Mouse (Mus musculus): ENCODE results near the gene Kctd20. TPM values are rescaled to one million over a fixed set of nuclear protein-coding genes. Genes with fewer than 3 reads are reported as not detected.
A peak's percentile ranks its signal among the peaks of the same experiment; 100 is the strongest.

Kctd20 gene
- polyA plus RNA-seq (2011; ENCODE audit: insufficient read depth, insufficient read length, low replicate concordance, missing spikeins), result 50.2 and 81.5 TPM in 2 replicates

DNA sequence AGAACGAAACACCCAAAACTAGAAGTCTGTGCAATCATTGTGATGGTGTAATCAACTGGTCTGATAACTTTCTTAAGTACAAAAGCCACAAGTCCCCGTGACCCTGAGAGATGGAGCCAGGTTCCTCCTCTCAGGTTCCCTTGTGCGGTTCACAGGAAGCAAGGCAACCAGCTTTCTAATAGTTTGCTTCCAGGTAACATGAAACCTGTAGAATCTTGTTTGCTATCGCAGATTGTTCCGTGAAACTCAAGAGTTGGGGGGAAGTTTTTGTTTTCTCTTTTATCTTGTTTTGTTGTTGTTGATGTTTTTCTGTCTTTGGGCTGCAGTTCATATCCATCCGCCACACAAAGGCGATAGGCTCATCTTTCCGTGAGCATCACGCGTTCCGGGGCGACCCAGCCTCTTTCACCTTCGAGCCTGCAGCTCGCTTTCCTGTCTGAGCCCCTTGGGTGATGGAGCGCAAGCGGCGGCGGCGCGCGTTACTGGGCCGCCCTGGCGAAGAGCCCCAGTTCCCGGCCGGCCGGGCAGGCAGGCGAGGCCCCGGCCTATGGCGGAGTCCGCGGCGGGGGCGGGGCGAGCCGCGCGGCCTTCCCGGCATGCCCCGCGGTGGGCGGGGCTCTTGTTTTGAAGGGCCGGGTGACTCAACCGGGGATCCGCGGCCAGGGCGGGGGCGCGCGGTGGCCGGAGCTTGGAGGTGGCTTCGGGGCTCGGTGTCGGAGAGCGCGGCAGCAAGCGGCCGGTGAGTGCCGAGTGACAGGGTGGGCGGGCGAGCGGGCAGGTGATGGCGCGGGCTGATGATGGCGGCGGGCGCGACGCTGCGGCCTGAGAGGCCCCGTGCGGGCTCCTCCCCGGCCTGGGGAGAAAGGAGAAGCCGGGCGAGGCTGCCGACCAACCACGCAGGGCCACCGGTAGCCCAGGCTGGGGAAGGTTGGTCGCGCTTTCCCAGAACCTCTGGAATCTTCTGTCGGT, at the start of gene Kctd20:
Gene Kctd20 (plus strand): TSS at position 120 of the 969 bp plus-strand sequence.
- peaks cover 3% of the 10 kb centered on the region; the same call in 1 of the 2 replicates for H3K4me1 ChIP-seq (ENCODE audit: control insufficient read depth, insufficient read depth, low read length)
- peak within 1 kb of the TSS; percentile 100 for H3K27ac ChIP-seq (ENCODE audit: control insufficient read depth, insufficient read depth, low read depth, low read length, poor library complexity)
- under 1% methylated on average over 78 of the region's 80 CpGs for WGBS
- peak within 1 kb of the TSS; percentile 82 for H3K4me3 ChIP-seq (replicated peaks; ENCODE audit: control insufficient read depth, low read depth, low read length)
- TF ChIP-seq CTCF (IDR thresholded peaks at IDR 0.05; ENCODE audit: control insufficient read depth, insufficient read depth, low read length), result no peak
- TF ChIP-seq POLR2A (IDR thresholded peaks at IDR 0.05; ENCODE audit: borderline replicate concordance, control insufficient read depth, low read depth, low read length), result peak; percentile 95

DNA sequence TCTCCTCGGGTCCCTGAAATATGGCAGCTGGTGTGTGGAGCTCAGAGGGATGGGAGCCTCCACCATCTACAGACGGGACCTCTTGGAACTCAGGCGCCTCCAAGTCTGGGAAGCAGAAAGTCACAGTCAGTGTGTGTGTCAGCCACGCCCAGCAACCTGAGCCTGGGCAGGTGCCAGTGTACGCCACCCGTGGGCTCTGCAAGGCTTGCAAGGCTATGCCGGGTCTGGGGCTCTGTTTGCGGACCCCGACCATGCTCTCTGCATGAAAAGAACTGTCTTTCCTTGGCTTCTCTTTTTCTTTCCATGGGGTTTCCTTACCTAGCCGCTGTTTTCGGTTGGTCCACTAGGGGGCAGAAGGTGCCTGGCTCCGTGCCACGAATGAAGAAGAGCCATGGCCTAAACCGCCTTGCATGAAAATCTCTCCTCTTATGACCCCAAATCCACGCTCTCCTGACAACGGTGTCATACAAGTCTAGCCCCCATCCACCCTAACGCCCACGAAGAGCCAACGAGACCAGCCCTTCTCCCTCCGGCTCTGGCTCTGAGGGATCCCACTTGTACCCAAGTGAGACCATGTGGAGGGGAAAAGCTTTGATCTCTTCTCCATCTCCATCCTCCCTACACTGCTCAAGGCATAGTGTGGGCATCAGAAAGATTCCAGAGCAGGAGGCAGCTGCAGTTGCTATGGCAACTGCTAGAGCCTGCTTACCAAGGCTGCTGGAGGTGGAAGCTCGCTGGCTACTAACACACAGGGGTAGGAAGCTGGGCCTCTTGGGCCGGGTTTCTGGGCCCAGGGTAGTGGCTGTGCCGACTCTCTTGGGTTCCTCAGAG, 47.0 kb upstream of the Kctd20 start:
- H3K4me3 ChIP-seq (replicated peaks; ENCODE audit: control insufficient read depth, low read depth, low read length), result no peak overlapping the region
- TF ChIP-seq POLR2A (IDR thresholded peaks at IDR 0.05; ENCODE audit: borderline replicate concordance, control insufficient read depth, low read depth, low read length) (no peak), CTCF (IDR thresholded peaks at IDR 0.05; ENCODE audit: control insufficient read depth, insufficient read depth, low read length) (peak; percentile 91)
- WGBS, result 43% methylated on average over 23 of the region's 23 CpGs
- no peaks in the 10 kb centered on the region; the same call in none of the 2 replicates for H3K4me1 ChIP-seq (ENCODE audit: control insufficient read depth, insufficient read depth, low read length)
- no peak overlapping the region for H3K27ac ChIP-seq (ENCODE audit: control insufficient read depth, insufficient read depth, low read depth, low read length, poor library complexity)

DNA sequence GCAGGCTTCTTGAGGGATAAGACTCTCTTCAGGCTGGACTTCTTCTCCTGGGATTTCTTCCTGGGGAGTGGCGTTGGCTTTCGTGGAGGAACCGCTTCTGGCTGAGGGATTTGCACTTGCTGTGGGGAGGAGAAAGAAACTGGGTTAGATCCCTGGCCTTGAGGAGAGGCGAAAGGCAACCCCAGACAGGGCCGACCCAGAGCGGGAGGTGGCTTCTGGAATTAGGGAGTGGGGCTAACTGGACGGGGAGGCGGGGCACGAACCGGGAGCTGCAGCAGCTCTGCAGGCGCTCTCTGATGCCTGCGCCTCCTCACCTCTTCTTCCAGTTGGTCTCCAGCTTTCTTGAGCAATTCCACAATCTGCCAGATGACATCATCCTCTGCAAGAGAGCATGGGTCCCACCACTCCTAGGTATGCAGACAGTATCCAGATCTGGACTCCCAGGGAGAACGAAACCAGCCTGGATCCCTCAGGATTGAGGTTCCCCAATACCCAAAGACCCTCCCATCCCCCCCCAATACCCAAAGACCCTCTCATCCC, 46.3 kb upstream of the Kctd20 start:
- Histone ChIP-seq H3K27ac (ENCODE audit: control insufficient read depth, insufficient read depth, low read depth, low read length, poor library complexity) (no peak overlapping the region), H3K4me1 (ENCODE audit: control insufficient read depth, insufficient read depth, low read length) (no peaks in the 10 kb centered on the region; the same call in none of the 2 replicates), H3K4me3 (replicated peaks; ENCODE audit: control insufficient read depth, low read depth, low read length) (no peak overlapping the region)
- TF ChIP-seq POLR2A (IDR thresholded peaks at IDR 0.05; ENCODE audit: borderline replicate concordance, control insufficient read depth, low read depth, low read length), result no peak
- TF ChIP-seq CTCF (IDR thresholded peaks at IDR 0.05; ENCODE audit: control insufficient read depth, insufficient read depth, low read length), result no peak
- WGBS, result 89% methylated on average over 13 of the region's 13 CpGs

DNA sequence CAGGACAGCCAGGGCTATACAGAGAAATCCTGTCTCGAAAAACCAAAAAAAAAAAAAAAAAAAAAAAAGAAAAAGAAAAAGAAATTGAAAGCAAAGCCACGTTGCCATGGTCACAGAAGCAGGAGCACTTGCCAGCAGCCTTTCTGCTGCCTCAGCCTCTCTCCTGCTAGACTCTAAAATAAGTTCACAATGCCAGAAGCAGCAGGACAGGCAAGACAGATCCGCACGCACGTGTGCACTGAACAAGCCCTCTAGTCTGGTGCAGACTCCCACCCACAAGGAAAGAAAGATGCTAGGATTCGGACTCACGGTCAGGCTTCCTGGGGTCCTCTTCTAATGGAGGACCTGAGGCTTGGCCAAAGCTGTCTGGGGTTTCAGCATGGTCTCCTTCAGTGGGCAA, 43.8 kb upstream of the Kctd20 start:
- WGBS, result 48% methylated on average over 7 of the region's 7 CpGs
- Histone ChIP-seq H3K4me3 (replicated peaks; ENCODE audit: control insufficient read depth, low read depth, low read length) (no peak overlapping the region), H3K4me1 (ENCODE audit: control insufficient read depth, insufficient read depth, low read length) (no peaks in the 10 kb centered on the region; the same call in none of the 2 replicates), H3K27ac (ENCODE audit: control insufficient read depth, insufficient read depth, low read depth, low read length, poor library complexity) (no peak overlapping the region)
- TF ChIP-seq POLR2A (IDR thresholded peaks at IDR 0.05; ENCODE audit: borderline replicate concordance, control insufficient read depth, low read depth, low read length) (no peak), CTCF (IDR thresholded peaks at IDR 0.05; ENCODE audit: control insufficient read depth, insufficient read depth, low read length) (no peak)

DNA sequence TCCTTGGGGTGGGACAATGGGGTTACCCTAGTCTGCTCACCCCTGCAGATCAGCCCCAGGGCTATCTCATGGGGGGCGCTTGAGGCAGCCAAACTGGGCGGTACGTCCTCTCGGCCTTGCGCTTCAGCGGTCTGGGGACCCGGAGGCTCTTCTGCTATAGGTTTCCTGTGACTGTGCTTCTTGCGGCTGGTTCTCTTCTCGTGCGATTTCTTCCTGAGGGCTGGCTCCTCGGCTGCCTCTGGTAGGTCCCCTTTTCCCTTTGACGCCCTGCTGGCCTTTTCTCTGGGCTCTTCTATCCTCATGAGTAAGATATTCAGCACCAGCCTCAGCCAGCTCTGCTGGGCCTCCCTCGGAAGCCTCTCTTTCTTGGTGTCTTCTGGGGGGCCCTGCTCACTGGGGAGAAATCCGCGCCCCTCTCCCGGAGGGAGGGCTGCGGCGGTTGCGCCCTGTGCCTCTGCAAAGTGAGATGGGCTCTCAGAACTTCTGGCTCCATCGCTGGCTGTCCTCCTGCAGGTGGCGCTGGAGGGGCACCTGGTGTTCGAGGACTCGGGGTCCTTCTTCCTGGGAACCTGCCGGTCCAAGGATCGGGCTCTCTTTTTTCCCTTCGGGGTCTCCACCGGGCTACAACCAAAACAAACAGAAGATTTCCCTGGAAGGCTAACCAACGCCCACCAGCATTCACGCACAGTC, 42.4 kb upstream of the Kctd20 start:
- Histone ChIP-seq H3K4me1 (ENCODE audit: control insufficient read depth, insufficient read depth, low read length) (no peaks in the 10 kb centered on the region; the same call in none of the 2 replicates), H3K27ac (ENCODE audit: control insufficient read depth, insufficient read depth, low read depth, low read length, poor library complexity) (no peak overlapping the region), H3K4me3 (replicated peaks; ENCODE audit: control insufficient read depth, low read depth, low read length) (no peak overlapping the region)
- peak; percentile 64 for TF ChIP-seq CTCF (IDR thresholded peaks at IDR 0.05; ENCODE audit: control insufficient read depth, insufficient read depth, low read length)
- TF ChIP-seq POLR2A (IDR thresholded peaks at IDR 0.05; ENCODE audit: borderline replicate concordance, control insufficient read depth, low read depth, low read length), result no peak
- 4% methylated on average over 29 of the region's 29 CpGs for WGBS

DNA sequence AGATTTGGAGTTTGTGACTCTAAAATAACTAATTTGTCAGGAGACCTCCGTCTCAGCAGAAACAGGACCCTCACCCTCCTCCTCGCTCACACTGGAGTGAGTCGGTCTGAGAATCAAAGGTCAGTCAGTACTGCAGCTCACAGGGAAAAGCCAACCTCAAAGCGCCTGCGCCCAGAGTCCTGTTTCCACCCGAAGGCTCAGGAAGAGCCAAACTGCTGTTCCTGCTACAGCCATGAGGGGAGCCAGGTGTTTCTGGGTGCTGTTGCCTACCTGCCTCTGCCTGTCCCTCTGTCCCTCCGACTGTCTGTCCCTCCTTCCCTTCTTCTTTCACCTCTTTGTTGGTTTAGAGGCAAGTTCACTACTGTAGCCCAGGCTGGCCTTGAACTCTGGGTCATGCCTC, 41.6 kb upstream of the Kctd20 start:
- no peak overlapping the region for H3K4me3 ChIP-seq (replicated peaks; ENCODE audit: control insufficient read depth, low read depth, low read length)
- H3K27ac ChIP-seq (ENCODE audit: control insufficient read depth, insufficient read depth, low read depth, low read length, poor library complexity), result no peak overlapping the region
- WGBS, result 69% methylated on average over 7 of the region's 7 CpGs
- no peaks in the 10 kb centered on the region; the same call in none of the 2 replicates for H3K4me1 ChIP-seq (ENCODE audit: control insufficient read depth, insufficient read depth, low read length)
- no peak for TF ChIP-seq CTCF (IDR thresholded peaks at IDR 0.05; ENCODE audit: control insufficient read depth, insufficient read depth, low read length)
- no peak for TF ChIP-seq POLR2A (IDR thresholded peaks at IDR 0.05; ENCODE audit: borderline replicate concordance, control insufficient read depth, low read depth, low read length)

DNA sequence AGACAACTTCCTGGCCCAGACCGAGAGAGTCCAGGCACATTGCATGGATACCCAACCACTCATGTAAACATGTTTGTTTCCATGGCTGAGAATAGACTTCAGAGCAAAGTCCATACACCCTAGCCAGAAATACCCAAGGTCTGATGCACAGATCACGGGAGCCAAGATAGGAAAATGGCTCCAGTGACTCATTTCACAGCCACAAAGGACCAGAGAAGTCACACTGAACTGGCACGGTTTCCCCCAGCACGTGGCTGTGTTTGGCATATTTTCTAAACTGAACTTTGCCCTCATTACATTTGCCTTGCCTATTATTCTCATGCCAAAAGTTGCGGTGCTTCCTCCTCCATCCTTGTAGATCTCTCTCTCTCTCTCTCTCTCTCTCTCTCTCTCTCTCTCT, 38.5 kb upstream of the Kctd20 start:
- TF ChIP-seq POLR2A (IDR thresholded peaks at IDR 0.05; ENCODE audit: borderline replicate concordance, control insufficient read depth, low read depth, low read length) (no peak), CTCF (IDR thresholded peaks at IDR 0.05; ENCODE audit: control insufficient read depth, insufficient read depth, low read length) (no peak)

More for the DNA sequence above, 38.5 kb upstream of the Kctd20 start:
- Histone ChIP-seq H3K4me1 (ENCODE audit: control insufficient read depth, insufficient read depth, low read length) (no peaks in the 10 kb centered on the region), H3K27ac (ENCODE audit: control insufficient read depth, insufficient read depth, low read depth, low read length, poor library complexity) (no peak overlapping the region), H3K4me3 (replicated peaks; ENCODE audit: control insufficient read depth, low read depth, low read length) (no peak overlapping the region)
- 69% methylated on average over 5 of the region's 5 CpGs for WGBS
